Mouse (Mus musculus) mesoderm, embryonic 11.5 days (tissue): ENCODE data around the gene Zfp853.

ENCODE experiments used
- DNase-seq: peaks from one replicate; pipeline ENCODE4 v3.0.0-alpha.2; 2012; ENCODE audit warnings: low read depth, low spot score

Gene Zfp853

GRCm38 (mm10) chr5:143293404-143293803 is at the start of gene Zfp853:
Gene Zfp853, minus strand, starts transcription at chr5:143293623.
- DNase-seq = no peak

- no peak for DNase-seq
Measured at GRCm38 (mm10) chr5:143339603-143340002, 46.2 kb upstream of the Zfp853 start.

- peak; percentile 12 for DNase-seq
Measured at GRCm38 (mm10) chr5:143336559-143336958, 43.1 kb upstream of the Zfp853 start.

- no peak for DNase-seq
Measured at GRCm38 (mm10) chr5:143335089-143335460, 41.7 kb upstream of the Zfp853 start.

- no peak for DNase-seq
Measured at GRCm38 (mm10) chr5:143334418-143335088, 41.1 kb upstream of the Zfp853 start.

GRCm38 (mm10) chr5:143333872-143334271 is 40.4 kb upstream of the Zfp853 start:
- peak; percentile 80 for DNase-seq

GRCm38 (mm10) chr5:143328690-143329495 is 35.5 kb upstream of the Zfp853 start, which contains the start of gene Zdhhc4:
Gene Zdhhc4, minus strand, starts transcription at chr5:143329256.
- DNase-seq = peak; percentile 89

- DNase-seq = no peak
Measured at GRCm38 (mm10) chr5:143317288-143317610, 23.8 kb upstream of the Zfp853 start.

- DNase-seq = no peak
Measured at GRCm38 (mm10) chr5:143316605-143317287, 23.3 kb upstream of the Zfp853 start.

- no peak for DNase-seq
Measured at GRCm38 (mm10) chr5:143315514-143315888, 22.1 kb upstream of the Zfp853 start.

GRCm38 (mm10) chr5:143314730-143315513 is 21.5 kb upstream of the Zfp853 start, which contains the start of gene E130309D02Rik:
Gene E130309D02Rik, minus strand, starts transcription at chr5:143315360.
- DNase-seq = peak; percentile 85

GRCm38 (mm10) chr5:143314183-143314729 is 20.8 kb upstream of the Zfp853 start:
- no peak for DNase-seq

- peak; percentile 85 for DNase-seq
Measured at GRCm38 (mm10) chr5:143311886-143312285, 18.5 kb upstream of the Zfp853 start.

GRCm38 (mm10) chr5:143309916-143310315 is 16.5 kb upstream of the Zfp853 start:
- DNase-seq = no peak

GRCm38 (mm10) chr5:143308825-143309224 is 15.4 kb upstream of the Zfp853 start:
- no peak for DNase-seq

GRCm38 (mm10) chr5:143304251-143304650 is 10.8 kb upstream of the Zfp853 start:
- DNase-seq = no peak

GRCm38 (mm10) chr5:143301296-143301695 is 7.9 kb upstream of the Zfp853 start:
- DNase-seq = no peak

- peak; percentile 33 for DNase-seq
Measured at GRCm38 (mm10) chr5:143299686-143300085, 6.3 kb upstream of the Zfp853 start.

GRCm38 (mm10) chr5:143298391-143298790 is 5.0 kb upstream of the Zfp853 start:
- no peak for DNase-seq

- no peak for DNase-seq
Measured at GRCm38 (mm10) chr5:143297986-143298385, 4.6 kb upstream of the Zfp853 start.

- no peak for DNase-seq
Measured at GRCm38 (mm10) chr5:143295330-143295729, 1.9 kb upstream of the Zfp853 start.
